Mouse (Mus musculus): ENCODE data around the gene Cog4. TPM values are rescaled to one million over a fixed set of nuclear protein-coding genes. Genes with fewer than 3 reads are reported as not detected.
"Not testable (repeated sequence)": the region's sequence is repeated elsewhere in the genome, so short reads cannot be mapped to it uniquely, and the experiment has no call there.

Gene Cog4
- polyA plus RNA-seq, 1 experiment from 2014 or later = 61.4 TPM

- H3K36me3 ChIP-seq (ENCODE audit: poor library complexity, severe bottlenecking) = peaks cover 33% of the 10 kb centered on the region
- no peak overlapping the region for H3K4me2 ChIP-seq
- H3K27ac ChIP-seq = no peak overlapping the region
- no peaks in the 10 kb centered on the region for H3K27me3 ChIP-seq
- WGBS = 88% methylated on average over 6 of the region's 6 CpGs
- no peaks in the 10 kb centered on the region for H3K9me3 ChIP-seq (replicated peaks)
- no peak for ATAC-seq
- peaks cover 8% of the 10 kb centered on the region for H3K4me1 ChIP-seq
- no peak overlapping the region for H3K4me3 ChIP-seq
- H3K9ac ChIP-seq = no peak overlapping the region
These were observed 51.1 kb downstream of the Cog4 start for GRCm38 (mm10) chr8:110897495-110897894.

GRCm38 (mm10) chr8:110901056-110901455, 54.7 kb downstream of the Cog4 start:
- WGBS = 83% methylated on average over 3 of the region's 3 CpGs
- peaks cover 8% of the 10 kb centered on the region for H3K4me1 ChIP-seq
- H3K9ac ChIP-seq = no peak overlapping the region
- no peaks in the 10 kb centered on the region for H3K27me3 ChIP-seq
- H3K4me3 ChIP-seq = no peak overlapping the region
- H3K27ac ChIP-seq = no peak overlapping the region
- H3K4me2 ChIP-seq = no peak overlapping the region
- no peaks in the 10 kb centered on the region for H3K9me3 ChIP-seq (replicated peaks)
- no peak for ATAC-seq
- peaks cover 15% of the 10 kb centered on the region for H3K36me3 ChIP-seq (ENCODE audit: poor library complexity, severe bottlenecking)

GRCm38 (mm10) chr8:110901839-110902578, 55.6 kb downstream of the Cog4 start, which contains the start of gene Fuk:
Fuk (minus strand) TSS chr8:110902488.
- peak within 1 kb of the TSS; percentile 72 for H3K4me3 ChIP-seq
- H3K27ac ChIP-seq = no peak within 1 kb of the TSS
- peak; percentile 96 for ATAC-seq
- H3K27me3 ChIP-seq = no peaks in the 10 kb centered on the region
- WGBS = 3% methylated on average over 30 of the region's 30 CpGs
- peak within 1 kb of the TSS; percentile 77 for H3K9ac ChIP-seq
- H3K4me1 ChIP-seq = peaks cover 8% of the 10 kb centered on the region
- peaks cover 15% of the 10 kb centered on the region for H3K36me3 ChIP-seq (ENCODE audit: poor library complexity, severe bottlenecking)
- peak within 1 kb of the TSS; percentile 69 for H3K4me2 ChIP-seq
- no peaks in the 10 kb centered on the region for H3K9me3 ChIP-seq (replicated peaks)

- peak; percentile 41; the same call in 1 of the 2 replicates for ATAC-seq
- H3K27me3 ChIP-seq = no peaks in the 10 kb centered on the region
- H3K9me3 ChIP-seq (replicated peaks) = no peaks in the 10 kb centered on the region
These were observed 56.2 kb downstream of the Cog4 start for GRCm38 (mm10) chr8:110902579-110902965.

GRCm38 (mm10) chr8:110905404-110905803, 59.0 kb downstream of the Cog4 start:
- WGBS = 88% methylated on average over 6 of the region's 6 CpGs

More at GRCm38 (mm10) chr8:110902579-110902965, 56.2 kb downstream of the Cog4 start:
- WGBS = 56% methylated on average over 2 of the region's 2 CpGs
- H3K27ac ChIP-seq = no peak overlapping the region
- no peak overlapping the region for H3K9ac ChIP-seq
- H3K4me3 ChIP-seq = peak overlapping the region; percentile 72
- peak overlapping the region; percentile 69 for H3K4me2 ChIP-seq
- peaks cover 12% of the 10 kb centered on the region for H3K36me3 ChIP-seq (ENCODE audit: poor library complexity, severe bottlenecking)
- H3K4me1 ChIP-seq = peaks cover 8% of the 10 kb centered on the region

GRCm38 (mm10) chr8:110906682-110907081, 60.3 kb downstream of the Cog4 start:
- Histone ChIP-seq H3K4me2 (no peak overlapping the region), H3K27ac (no peak overlapping the region), H3K4me3 (no peak overlapping the region), H3K27me3 (no peaks in the 10 kb centered on the region), H3K9ac (no peak overlapping the region), H3K4me1 (peaks cover under 1% of the 10 kb centered on the region), H3K36me3 (ENCODE audit: poor library complexity, severe bottlenecking) (no peaks in the 10 kb centered on the region), H3K9me3 (replicated peaks) (no peaks in the 10 kb centered on the region)
- no peak for ATAC-seq
- WGBS = 91% methylated on average over 1 of the region's 1 CpGs

More at GRCm38 (mm10) chr8:110905404-110905803, 59.0 kb downstream of the Cog4 start:
- peaks cover 8% of the 10 kb centered on the region for H3K4me1 ChIP-seq
- H3K9me3 ChIP-seq (replicated peaks) = no peaks in the 10 kb centered on the region
- no peak overlapping the region for H3K4me2 ChIP-seq
- H3K9ac ChIP-seq = no peak overlapping the region
- no peaks in the 10 kb centered on the region for H3K36me3 ChIP-seq (ENCODE audit: poor library complexity, severe bottlenecking)
- ATAC-seq = no peak
- no peak overlapping the region for H3K4me3 ChIP-seq
- no peaks in the 10 kb centered on the region for H3K27me3 ChIP-seq
- H3K27ac ChIP-seq = no peak overlapping the region

- H3K27ac ChIP-seq; ATAC-seq; H3K4me2 ChIP-seq; H3K4me1 ChIP-seq; H3K9ac ChIP-seq; H3K4me3 ChIP-seq; H3K9me3 ChIP-seq (replicated peaks); H3K27me3 ChIP-seq; H3K36me3 ChIP-seq (ENCODE audit: poor library complexity, severe bottlenecking): not testable (repeated sequence)
These were observed 63.5 kb downstream of the Cog4 start for GRCm38 (mm10) chr8:110909850-110910249.

- H3K4me3 ChIP-seq = no peak overlapping the region
- 85% methylated on average over 15 of the region's 15 CpGs for WGBS
These were observed 65.5 kb downstream of the Cog4 start for GRCm38 (mm10) chr8:110911576-110912570.

GRCm38 (mm10) chr8:110917415-110917814, 71.0 kb downstream of the Cog4 start:
- no peak overlapping the region for H3K4me3 ChIP-seq
- 61% methylated on average over 2 of the region's 2 CpGs for WGBS
- no peak for ATAC-seq

More at GRCm38 (mm10) chr8:110911576-110912570, 65.5 kb downstream of the Cog4 start:
- H3K27ac ChIP-seq = no peak overlapping the region
- H3K27me3 ChIP-seq = no peaks in the 10 kb centered on the region
- no peaks in the 10 kb centered on the region for H3K36me3 ChIP-seq (ENCODE audit: poor library complexity, severe bottlenecking)
- H3K9ac ChIP-seq = no peak overlapping the region
- no peak overlapping the region for H3K4me2 ChIP-seq
- no peak for ATAC-seq
- no peaks in the 10 kb centered on the region for H3K4me1 ChIP-seq
- H3K9me3 ChIP-seq (replicated peaks) = no peaks in the 10 kb centered on the region

GRCm38 (mm10) chr8:110918027-110918426, 71.6 kb downstream of the Cog4 start:
- ATAC-seq = no peak
- Histone ChIP-seq H3K4me1 (peaks cover 23% of the 10 kb centered on the region), H3K36me3 (ENCODE audit: poor library complexity, severe bottlenecking) (no peaks in the 10 kb centered on the region), H3K4me2 (no peak overlapping the region), H3K4me3 (no peak overlapping the region), H3K27ac (no peak overlapping the region), H3K27me3 (no peaks in the 10 kb centered on the region), H3K9ac (no peak overlapping the region), H3K9me3 (replicated peaks) (no peaks in the 10 kb centered on the region)
- WGBS = 90% methylated on average over 11 of the region's 11 CpGs

More at GRCm38 (mm10) chr8:110917415-110917814, 71.0 kb downstream of the Cog4 start:
- Histone ChIP-seq H3K36me3 (ENCODE audit: poor library complexity, severe bottlenecking) (no peaks in the 10 kb centered on the region), H3K9me3 (replicated peaks) (no peaks in the 10 kb centered on the region), H3K4me2 (no peak overlapping the region), H3K4me1 (peaks cover 23% of the 10 kb centered on the region), H3K9ac (no peak overlapping the region), H3K27ac (no peak overlapping the region), H3K27me3 (no peaks in the 10 kb centered on the region)

- 83% methylated on average over 8 of the region's 8 CpGs for WGBS
- H3K9ac ChIP-seq = no peak overlapping the region
These were observed 72.1 kb downstream of the Cog4 start for GRCm38 (mm10) chr8:110918460-110918859.

More at GRCm38 (mm10) chr8:110918460-110918859, 72.1 kb downstream of the Cog4 start:
- ATAC-seq = no peak
- no peaks in the 10 kb centered on the region for H3K27me3 ChIP-seq
- H3K4me3 ChIP-seq = no peak overlapping the region
- H3K4me2 ChIP-seq = no peak overlapping the region
- no peaks in the 10 kb centered on the region for H3K9me3 ChIP-seq (replicated peaks)
- H3K27ac ChIP-seq = no peak overlapping the region
- H3K36me3 ChIP-seq (ENCODE audit: poor library complexity, severe bottlenecking) = no peaks in the 10 kb centered on the region
- H3K4me1 ChIP-seq = peaks cover 23% of the 10 kb centered on the region

All from forebrain, embryonic 13.5 days (tissue).